Mouse (Mus musculus) ES-Bruce4 (cell line): ENCODE data around the gene Tmem97. TPM values are rescaled to one million over a fixed set of nuclear protein-coding genes. Genes with fewer than 3 reads are reported as not detected.

ENCODE experiments used
- H3K27ac ChIP-seq: 2 replicates; pipeline ENCODE4 v1.5.1; 2012; ENCODE audit warnings: low read length, inconsistent platforms; ENCODE audit not compliant: insufficient read depth
- H3K27me3 ChIP-seq: 2 replicates; pipeline ENCODE4 v1.6.1; 2012; ENCODE audit warnings: mild to moderate bottlenecking, low read length, inconsistent platforms; ENCODE audit not compliant: control insufficient read depth, poor library complexity, insufficient read depth, severe bottlenecking
- H3K36me3 ChIP-seq: 2 replicates; pipeline ENCODE4 v1.6.1; 2012; ENCODE audit warnings: inconsistent platforms, mild to moderate bottlenecking, low read length, moderate library complexity; ENCODE audit not compliant: control insufficient read depth, poor library complexity, insufficient read depth, severe bottlenecking
- H3K4me1 ChIP-seq: one replicate; pipeline ENCODE4 v1.8.1; 2011; ENCODE audit warnings: low read length; ENCODE audit not compliant: control insufficient read depth, insufficient read depth
- H3K4me3 ChIP-seq: 2 replicates; pipeline ENCODE4 v1.5.1; 2011; ENCODE audit warnings: low read depth, mild to moderate bottlenecking, low read length
- H3K9ac ChIP-seq: 2 replicates; pipeline ENCODE4 v1.6.1; 2012; ENCODE audit warnings: low read depth, mild to moderate bottlenecking, inconsistent platforms; ENCODE audit not compliant: poor library complexity, severe bottlenecking
- H3K9me3 ChIP-seq: replicated peaks from 2 replicates; pipeline ENCODE4 v1.6.1; 2012; ENCODE audit warnings: mild to moderate bottlenecking, low read length, inconsistent platforms; ENCODE audit not compliant: control insufficient read depth, poor library complexity, insufficient read depth, severe bottlenecking
- CTCF ChIP-seq: IDR thresholded peaks from one replicate; pipeline ENCODE4 v1.8.1; 2011; ENCODE audit warnings: low read depth, low read length
- EP300 ChIP-seq: IDR thresholded peaks from 2 replicates; pipeline ENCODE4 v1.6.1; 2011; ENCODE audit warnings: low read depth, low read length; ENCODE audit not compliant: insufficient read depth
- POLR2A ChIP-seq: IDR thresholded peaks from one replicate; pipeline ENCODE4 v1.8.1; 2011; ENCODE audit warnings: low read length; ENCODE audit not compliant: insufficient read depth
- polyA plus RNA-seq: library from polyadenylated mRNA; stranded (reverse); fragments of >200 nt; gene quantifications from 2 replicates; pipeline ENCODE4 v1.2.4, GENCODE M21; 2011; ENCODE audit warnings: low read depth; ENCODE audit not compliant: missing spikeins, insufficient read depth, insufficient read length

Tmem97 gene
- polyA plus RNA-seq, 1 experiment: 90.1 TPM

GRCm38 (mm10) chr11:78571854-78572253 is 21.3 kb upstream of the Tmem97 start:
- Histone ChIP-seq H3K9ac (no peak overlapping the region), H3K4me3 (no peak overlapping the region), H3K4me1 (no peaks in the 10 kb centered on the region), H3K27ac (no peak overlapping the region), H3K36me3 (peaks cover 13% of the 10 kb centered on the region), H3K9me3 (no peaks in the 10 kb centered on the region), H3K27me3 (no peaks in the 10 kb centered on the region)
- TF ChIP-seq POLR2A (no peak), CTCF (no peak), EP300 (no peak)

GRCm38 (mm10) chr11:78571441-78571840 is 20.9 kb upstream of the Tmem97 start:
- Histone ChIP-seq H3K4me1 (no peaks in the 10 kb centered on the region), H3K27ac (no peak overlapping the region), H3K9ac (no peak overlapping the region), H3K9me3 (no peaks in the 10 kb centered on the region), H3K36me3 (peaks cover 14% of the 10 kb centered on the region), H3K4me3 (no peak overlapping the region), H3K27me3 (no peaks in the 10 kb centered on the region)
- TF ChIP-seq EP300 (no peak), CTCF (no peak)

GRCm38 (mm10) chr11:78569806-78570205 is 19.2 kb upstream of the Tmem97 start:
- Histone ChIP-seq H3K4me1 (no peaks in the 10 kb centered on the region), H3K9ac (no peak overlapping the region), H3K27me3 (no peaks in the 10 kb centered on the region), H3K27ac (no peak overlapping the region), H3K36me3 (peaks cover 13% of the 10 kb centered on the region), H3K9me3 (no peaks in the 10 kb centered on the region), H3K4me3 (no peak overlapping the region)
- TF ChIP-seq CTCF (no peak), POLR2A (no peak), EP300 (no peak)

GRCm38 (mm10) chr11:78568827-78569226 is 18.2 kb upstream of the Tmem97 start:
- no peaks in the 10 kb centered on the region for H3K4me1 ChIP-seq

GRCm38 (mm10) chr11:78567614-78568013 is 17.0 kb upstream of the Tmem97 start:
- H3K9ac ChIP-seq: no peak overlapping the region
- H3K36me3 ChIP-seq: peaks cover 13% of the 10 kb centered on the region
- no peaks in the 10 kb centered on the region for H3K9me3 ChIP-seq
- H3K27ac ChIP-seq: no peak overlapping the region
- H3K4me3 ChIP-seq: no peak overlapping the region
- no peaks in the 10 kb centered on the region for H3K4me1 ChIP-seq
- no peaks in the 10 kb centered on the region for H3K27me3 ChIP-seq
- TF ChIP-seq POLR2A: no peak
- TF ChIP-seq CTCF: no peak
- TF ChIP-seq EP300: no peak

More at GRCm38 (mm10) chr11:78568827-78569226, 18.2 kb upstream of the Tmem97 start:
- peaks cover 13% of the 10 kb centered on the region for H3K36me3 ChIP-seq
- no peak overlapping the region for H3K4me3 ChIP-seq
- no peak for TF ChIP-seq POLR2A
- no peak for TF ChIP-seq EP300
- no peak for TF ChIP-seq CTCF
- no peaks in the 10 kb centered on the region for H3K27me3 ChIP-seq
- no peak overlapping the region for H3K9ac ChIP-seq
- H3K9me3 ChIP-seq: no peaks in the 10 kb centered on the region
- H3K27ac ChIP-seq: no peak overlapping the region

GRCm38 (mm10) chr11:78566775-78567174 is 16.2 kb upstream of the Tmem97 start:
- H3K27ac ChIP-seq: no peak overlapping the region
- no peak overlapping the region for H3K4me3 ChIP-seq
- no peak overlapping the region for H3K9ac ChIP-seq
- no peaks in the 10 kb centered on the region for H3K27me3 ChIP-seq
- TF ChIP-seq POLR2A (no peak), CTCF (no peak), EP300 (no peak)
- H3K4me1 ChIP-seq: no peaks in the 10 kb centered on the region
- H3K36me3 ChIP-seq: peaks cover 8% of the 10 kb centered on the region; the same call in 1 of the 2 replicates
- H3K9me3 ChIP-seq: no peaks in the 10 kb centered on the region
